Mouse (Mus musculus) Patski (cell line): ENCODE results near the gene 6430628N08Rik. TPM values are rescaled to one million over a fixed set of nuclear protein-coding genes. Genes with fewer than 3 reads are reported as not detected.

ENCODE experiments used
- ATAC-seq: fragments of 100-300 bp; one replicate; pipeline ENCODE4 v1.8.0; 2021
- CTCF ChIA-PET: fragments of 350-600 bp; sonication (Branson Sonifier 250); formaldehyde crosslinking; loops from one replicate; lab custom pipeline; 2022; ENCODE audit warnings: inconsistent platforms; lab: Charles Lee
- POLR2A ChIA-PET: fragments of 350-600 bp; sonication (Branson Sonifier 250); formaldehyde crosslinking; loops from one replicate; lab custom pipeline; 2022; ENCODE audit warnings: antibody characterized with exemption, inconsistent platforms; lab: Charles Lee
- DNase-seq: peaks from one replicate; pipeline ENCODE4 v3.0.0-alpha.2; 2011; ENCODE audit warnings: low read depth, low spot score
- H3K27me3 ChIP-seq: fragments of 371-371 bp; one replicate; pipeline ENCODE4 v1.5.1; 2021
- CTCF ChIP-seq: fragments of 100-300 bp; IDR thresholded peaks from one replicate; pipeline ENCODE4 v1.5.1; 2021
- in situ Hi-C: fragments of 300-500 bp; cut with MboI; formaldehyde crosslinking; loops from 3 replicates; pipeline ENCODE4 v1.11.1; 2018; ENCODE audit warnings: low pct_unique_long_range_greater_than_20kb, mixed read lengths
- polyA plus RNA-seq: library from polyadenylated mRNA; unstranded; gene quantifications from one replicate; pipeline ENCODE4 v1.2.3, GENCODE M21; 2021

6430628N08Rik gene
- polyA plus RNA-seq, 1 experiment from 2014 or later, result not detected

GRCm38 (mm10) chr4:115857293-115857883 is 33.1 kb upstream of the 6430628N08Rik start:
- no peak for TF ChIP-seq CTCF
- POLR2A ChIA-PET, result no interaction called here
- ATAC-seq (no peak), DNase-seq (no peak)
- CTCF ChIA-PET, result no interaction called here
- no peaks in the 10 kb centered on the region for H3K27me3 ChIP-seq
- in situ Hi-C loops, result no loop called here

- ATAC-seq (no peak), DNase-seq (no peak)
Measured at GRCm38 (mm10) chr4:115863352-115863751, 27.1 kb upstream of the 6430628N08Rik start.

GRCm38 (mm10) chr4:115863880-115864279 is 26.6 kb upstream of the 6430628N08Rik start:
- no peak for DNase-seq
- no peaks in the 10 kb centered on the region for H3K27me3 ChIP-seq
- ChIA-PET CTCF (no interaction called here), POLR2A (no interaction called here)
- no peak for ATAC-seq
- in situ Hi-C loops, result no loop called here
- no peak for TF ChIP-seq CTCF

More at GRCm38 (mm10) chr4:115863352-115863751, 27.1 kb upstream of the 6430628N08Rik start:
- TF ChIP-seq CTCF, result no peak
- ChIA-PET CTCF (no interaction called here), POLR2A (no interaction called here)
- in situ Hi-C loops, result no loop called here
- H3K27me3 ChIP-seq, result no peaks in the 10 kb centered on the region

- TF ChIP-seq CTCF, result no peak
- DNase-seq (no peak), ATAC-seq (no peak)
- in situ Hi-C loops, result no loop called here
- ChIA-PET POLR2A (interaction anchor here (0.9 kb wide), 1 partner anchor 29 kb away, joined by 3 read pairs; no protein-coding TSS in a partner anchor), CTCF (no interaction called here)
- H3K27me3 ChIP-seq, result no peaks in the 10 kb centered on the region
Measured at GRCm38 (mm10) chr4:115869512-115870210, 20.8 kb upstream of the 6430628N08Rik start.

- DNase-seq (no peak), ATAC-seq (no peak)
- in situ Hi-C loops, result no loop called here
- POLR2A ChIA-PET, result no interaction called here
- CTCF ChIA-PET, result no interaction called here
- TF ChIP-seq CTCF, result no peak
- H3K27me3 ChIP-seq, result no peaks in the 10 kb centered on the region
Measured at GRCm38 (mm10) chr4:115873231-115873630, 17.2 kb upstream of the 6430628N08Rik start.

GRCm38 (mm10) chr4:115878216-115878678 is 12.2 kb upstream of the 6430628N08Rik start:
- CTCF ChIA-PET, result interaction anchor here (1.6 kb wide), 1 partner anchor 11 kb away, joined by 4 read pairs; no protein-coding TSS in a partner anchor
- no peak for DNase-seq
- POLR2A ChIA-PET, result no interaction called here
- no peak for ATAC-seq
- H3K27me3 ChIP-seq, result no peaks in the 10 kb centered on the region
- no peak for TF ChIP-seq CTCF
- in situ Hi-C loops, result no loop called here

GRCm38 (mm10) chr4:115878828-115879227 is 11.6 kb upstream of the 6430628N08Rik start:
- in situ Hi-C loops, result no loop called here
- CTCF ChIA-PET, result interaction anchor here (1.6 kb wide), 1 partner anchor 10 kb away, joined by 4 read pairs; no protein-coding TSS in a partner anchor
- ATAC-seq (no peak), DNase-seq (no peak)
- H3K27me3 ChIP-seq, result no peaks in the 10 kb centered on the region
- POLR2A ChIA-PET, result no interaction called here
- no peak for TF ChIP-seq CTCF

GRCm38 (mm10) chr4:115881183-115881582 is 9.3 kb upstream of the 6430628N08Rik start:
- no peaks in the 10 kb centered on the region for H3K27me3 ChIP-seq
- in situ Hi-C loops, result no loop called here
- ChIA-PET POLR2A (no interaction called here), CTCF (interaction anchor here (0.7 to 1.2 kb wide), 2 partner anchors 11 to 148 kb away, joined by 3 to 4 read pairs; no protein-coding TSS in a partner anchor)
- ATAC-seq, result no peak
- TF ChIP-seq CTCF, result no peak
- no peak for DNase-seq

GRCm38 (mm10) chr4:115882195-115882594 is 8.3 kb upstream of the 6430628N08Rik start:
- ATAC-seq, result no peak
- TF ChIP-seq CTCF, result no peak
- no peak for DNase-seq
- in situ Hi-C loops, result no loop called here
- ChIA-PET POLR2A (no interaction called here), CTCF (no interaction called here)
- H3K27me3 ChIP-seq, result no peaks in the 10 kb centered on the region

- DNase-seq, result no peak
- in situ Hi-C loops, result no loop called here
- no peak for TF ChIP-seq CTCF
- peaks cover 2% of the 10 kb centered on the region for H3K27me3 ChIP-seq
- POLR2A ChIA-PET, result no interaction called here
- CTCF ChIA-PET, result no interaction called here
- ATAC-seq, result no peak
Measured at GRCm38 (mm10) chr4:115884022-115884421, 6.4 kb upstream of the 6430628N08Rik start, which contains the start of gene Kncn. Kncn (plus strand) TSS chr4:115884400.

GRCm38 (mm10) chr4:115885846-115886245 is 4.6 kb upstream of the 6430628N08Rik start:
- ATAC-seq (no peak), DNase-seq (no peak)
- POLR2A ChIA-PET, result no interaction called here
- TF ChIP-seq CTCF, result no peak
- CTCF ChIA-PET, result no interaction called here
- H3K27me3 ChIP-seq, result peaks cover 4% of the 10 kb centered on the region
- in situ Hi-C loops, result no loop called here
